Mouse (Mus musculus): Measurements from ENCODE around the gene Man2a1.

DNA sequence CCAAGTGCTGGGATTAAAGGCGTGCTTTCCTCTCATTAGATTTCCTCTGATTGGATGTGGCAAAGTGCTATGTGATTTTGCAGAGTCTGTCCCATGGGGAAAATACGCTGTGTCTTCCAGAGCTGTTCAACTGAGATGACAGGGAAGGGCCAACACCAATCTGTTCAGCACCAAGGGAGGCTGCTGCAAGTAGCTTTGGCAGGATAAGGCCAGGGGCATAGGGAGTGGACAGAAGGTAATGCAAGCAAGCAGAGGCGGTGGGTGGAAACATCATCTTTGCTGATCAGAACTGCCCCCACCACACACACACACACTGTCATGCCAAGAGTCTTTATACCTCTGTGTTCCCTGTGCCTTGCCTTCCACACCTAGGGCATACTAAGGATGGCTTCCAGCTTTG, 124.7 kb downstream of the Man2a1 start:
- TF ChIP-seq POLR2A (IDR thresholded peaks at IDR 0.05; ENCODE audit: insufficient read depth, low read length) (no peak), CTCF (IDR thresholded peaks at IDR 0.05; ENCODE audit: low read depth, low read length) (no peak)

Data from ES-Bruce4 (cell line).